Mouse (Mus musculus) kidney, adult 11 months (tissue): Measurements from ENCODE around the gene Rbm12b1.
"Not testable (repeated sequence)": the region's sequence is repeated elsewhere in the genome, so short reads cannot be mapped to it uniquely, and the experiment has no call there.

Experiments used
- DNase-seq: peaks from one replicate; pipeline ENCODE4 v3.0.0; 2022

The Rbm12b1 gene

GRCm38 (mm10) chr4:12140141-12140567, at the start of gene Rbm12b1:
Rbm12b1 (plus strand) TSS chr4:12140264.
- peak; percentile 70 for DNase-seq

- not testable (repeated sequence) for DNase-seq
Measured at GRCm38 (mm10) chr4:12140592-12141062, 563 bp downstream of the Rbm12b1 start.

- not testable (repeated sequence) for DNase-seq
Measured at GRCm38 (mm10) chr4:12141516-12141915, 1.5 kb downstream of the Rbm12b1 start.

GRCm38 (mm10) chr4:12147660-12148059, 7.6 kb downstream of the Rbm12b1 start:
- no peak for DNase-seq

GRCm38 (mm10) chr4:12170986-12171317, 30.9 kb downstream of the Rbm12b1 start:
- no peak for DNase-seq

GRCm38 (mm10) chr4:12171318-12172091, 31.4 kb downstream of the Rbm12b1 start, which contains the start of gene Fam92a:
Fam92a (minus strand) TSS chr4:12172015.
- DNase-seq, result peak; percentile 64

GRCm38 (mm10) chr4:12178992-12179391, 38.9 kb downstream of the Rbm12b1 start:
- no peak for DNase-seq
